Mouse (Mus musculus) midbrain, embryonic 11.5 days (tissue): ENCODE results near the gene Gm20425. TPM values are rescaled to one million over a fixed set of nuclear protein-coding genes. Genes with fewer than 3 reads are reported as not detected.

ENCODE experiments used
- ATAC-seq: fragments of 200-750 bp; cut with Nextera tagmentation; 2 replicates; pipeline ENCODE4 v1.8.0; 2017; ENCODE audit warnings: moderate TSS enrichment, moderate library complexity; ENCODE audit not compliant: low FRiP score
- DNase-seq: peaks from one replicate; pipeline ENCODE4 v3.0.0; 2015; ENCODE audit warnings: low spot score; ENCODE audit errors: missing footprints
- H3K27ac ChIP-seq: fragments of 300-500 bp; sonication (generic); 2 replicates; pipeline ENCODE4 v1.5.1; 2014; ENCODE audit warnings: low read depth, low read length
- H3K27me3 ChIP-seq: fragments of 300-500 bp; sonication (generic); 2 replicates; pipeline ENCODE4 v1.6.1; 2014; ENCODE audit warnings: mild to moderate bottlenecking, low read length, moderate library complexity, mixed read lengths; ENCODE audit not compliant: control insufficient read depth, insufficient read depth
- H3K36me3 ChIP-seq: fragments of 300-500 bp; sonication (generic); 2 replicates; pipeline ENCODE4 v1.6.1; 2014; ENCODE audit warnings: mild to moderate bottlenecking, low read length, moderate library complexity, mixed read lengths; ENCODE audit not compliant: control insufficient read depth, insufficient read depth
- H3K4me1 ChIP-seq: fragments of 300-500 bp; sonication (generic); 2 replicates; pipeline ENCODE4 v1.6.1; 2014; ENCODE audit warnings: low read length; ENCODE audit not compliant: control insufficient read depth, insufficient read depth
- H3K4me2 ChIP-seq: fragments of 300-500 bp; sonication (generic); 2 replicates; pipeline ENCODE4 v1.6.1; 2014; ENCODE audit warnings: mild to moderate bottlenecking, moderate library complexity
- H3K4me3 ChIP-seq: fragments of 300-500 bp; sonication (generic); 2 replicates; pipeline ENCODE4 v1.5.1; 2014; ENCODE audit warnings: low read depth, low read length
- H3K9ac ChIP-seq: fragments of 300-500 bp; sonication (generic); 2 replicates; pipeline ENCODE4 v1.6.1; 2014; ENCODE audit warnings: low read length
- H3K9me3 ChIP-seq: fragments of 300-500 bp; sonication (generic); 2 replicates; pipeline ENCODE4 v1.6.1; 2016; ENCODE audit warnings: low read length; ENCODE audit not compliant: control insufficient read depth
- WGBS: fragments of 180-500 bp; shearing (Covaris S2); extraction: QIAGEN DNeasy Blood & Tissue Kit; methylation state at CpG from one replicate; pipeline ENCODE4 v1.1.7; 2014; 5-methylcytosine and 5-hydroxymethylcytosine counted together
- polyA plus RNA-seq: library from polyadenylated mRNA; unstranded; fragments of >200 nt; fragmentation: Nextera tagmentation; extraction: Ambion mirVana; gene quantifications from 2 replicates; pipeline ENCODE4 v1.2.1, GENCODE M21; 2014

Gene Gm20425
- polyA plus RNA-seq, 1 experiment from 2014 or later: 4.6 TPM

DNA sequence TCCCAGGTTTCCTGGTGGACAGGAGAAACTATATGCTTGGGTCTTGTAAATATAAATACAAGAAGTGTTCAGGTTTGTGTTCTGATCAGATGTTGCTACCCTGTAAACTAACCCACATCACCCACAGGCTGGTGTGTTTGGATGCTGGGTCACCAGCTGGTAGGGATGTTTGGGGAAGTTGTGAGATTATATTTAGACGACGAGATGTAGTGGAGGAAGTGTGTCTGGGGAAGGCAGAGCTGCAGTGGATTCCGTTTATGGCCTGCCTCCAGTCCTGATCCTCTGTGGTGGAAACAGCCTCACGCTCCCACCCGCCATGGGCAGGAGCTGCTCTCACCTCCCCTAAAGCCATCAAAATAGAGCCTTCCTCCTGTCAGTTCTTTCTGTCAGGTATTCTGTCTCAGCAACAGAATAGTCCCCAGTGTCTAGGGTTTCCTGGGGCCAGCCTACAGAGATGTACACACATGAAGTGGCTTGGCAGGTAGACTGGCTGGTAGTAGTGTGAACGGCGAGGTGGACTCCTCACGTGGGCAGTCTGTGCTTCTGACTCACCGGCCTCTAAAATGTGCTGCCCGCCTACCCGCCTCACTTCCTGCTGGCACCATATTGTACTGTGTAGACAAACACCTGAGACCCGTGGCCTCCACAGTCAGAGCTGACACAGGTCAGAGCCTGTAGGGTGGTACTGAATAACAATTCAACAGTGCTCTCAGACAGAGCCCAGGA, 80.9 kb downstream of the Gm20425 start:
- no peak overlapping the region for H3K9ac ChIP-seq
- no peak overlapping the region for H3K4me3 ChIP-seq
- no peak overlapping the region for H3K4me2 ChIP-seq
- no peaks in the 10 kb centered on the region for H3K36me3 ChIP-seq
- no peaks in the 10 kb centered on the region for H3K9me3 ChIP-seq
- WGBS: 89% methylated on average over 12 of the region's 12 CpGs
- ATAC-seq (no peak), DNase-seq (no peak)
- no peaks in the 10 kb centered on the region for H3K27me3 ChIP-seq
- H3K4me1 ChIP-seq: peaks cover 27% of the 10 kb centered on the region
- no peak overlapping the region for H3K27ac ChIP-seq

- 63% methylated on average over 13 of the region's 13 CpGs for WGBS
- Histone ChIP-seq H3K9me3 (no peaks in the 10 kb centered on the region), H3K4me1 (peaks cover 25% of the 10 kb centered on the region), H3K4me3 (no peak overlapping the region), H3K4me2 (peak overlapping the region; percentile 19; the same call in 1 of the 2 replicates), H3K27ac (peak overlapping the region; percentile 37), H3K36me3 (no peaks in the 10 kb centered on the region), H3K9ac (0 out of 2 replicates have a peak overlapping the region, but pooled peaks have one; percentile 24), H3K27me3 (no peaks in the 10 kb centered on the region)
- ATAC-seq (no peak), DNase-seq (no peak)
Measured at GRCm38 (mm10) chr9:103147103-103147502, 83.0 kb downstream of the Gm20425 start.

- Histone ChIP-seq H3K4me1 (peaks cover 25% of the 10 kb centered on the region), H3K36me3 (no peaks in the 10 kb centered on the region), H3K4me2 (peak overlapping the region; percentile 19; the same call in 1 of the 2 replicates), H3K27ac (peak overlapping the region; percentile 61), H3K27me3 (no peaks in the 10 kb centered on the region), H3K9ac (0 out of 2 replicates have a peak overlapping the region, but pooled peaks have one; percentile 0), H3K9me3 (no peaks in the 10 kb centered on the region), H3K4me3 (no peak overlapping the region)
- WGBS: 28% methylated on average over 9 of the region's 9 CpGs
- no peak for DNase-seq
- peak; percentile 80 for ATAC-seq
Measured at GRCm38 (mm10) chr9:103146703-103147102, 83.4 kb downstream of the Gm20425 start.

GRCm38 (mm10) chr9:103146257-103146656, 83.8 kb downstream of the Gm20425 start:
- DNase-seq: no peak
- Histone ChIP-seq H3K4me3 (no peak overlapping the region), H3K9me3 (no peaks in the 10 kb centered on the region), H3K27ac (peak overlapping the region; percentile 61; the same call in 1 of the 2 replicates), H3K4me1 (peaks cover 25% of the 10 kb centered on the region), H3K9ac (no peak overlapping the region), H3K4me2 (no peak overlapping the region), H3K36me3 (no peaks in the 10 kb centered on the region), H3K27me3 (no peaks in the 10 kb centered on the region)
- ATAC-seq: no peak
- 85% methylated on average over 10 of the region's 10 CpGs for WGBS

GRCm38 (mm10) chr9:103145351-103145750, 84.8 kb downstream of the Gm20425 start:
- no peak overlapping the region for H3K4me3 ChIP-seq
- H3K4me2 ChIP-seq: no peak overlapping the region
- no peaks in the 10 kb centered on the region for H3K36me3 ChIP-seq
- no peak for ATAC-seq
- WGBS: 53% methylated on average over 5 of the region's 5 CpGs
- H3K27ac ChIP-seq: peak overlapping the region; percentile 12; the same call in 1 of the 2 replicates
- H3K4me1 ChIP-seq: peaks cover 25% of the 10 kb centered on the region
- H3K9ac ChIP-seq: no peak overlapping the region
- H3K27me3 ChIP-seq: no peaks in the 10 kb centered on the region
- no peak for DNase-seq
- H3K9me3 ChIP-seq: no peaks in the 10 kb centered on the region

- Histone ChIP-seq H3K4me3 (no peak overlapping the region), H3K36me3 (no peaks in the 10 kb centered on the region), H3K9ac (no peak overlapping the region), H3K4me1 (peaks cover 25% of the 10 kb centered on the region), H3K27me3 (no peaks in the 10 kb centered on the region), H3K27ac (no peak overlapping the region), H3K9me3 (no peaks in the 10 kb centered on the region), H3K4me2 (no peak overlapping the region)
- WGBS: 71% methylated on average over 4 of the region's 4 CpGs
- no peak for ATAC-seq
- no peak for DNase-seq
Measured at GRCm38 (mm10) chr9:103143881-103144280, 86.2 kb downstream of the Gm20425 start.

DNA sequence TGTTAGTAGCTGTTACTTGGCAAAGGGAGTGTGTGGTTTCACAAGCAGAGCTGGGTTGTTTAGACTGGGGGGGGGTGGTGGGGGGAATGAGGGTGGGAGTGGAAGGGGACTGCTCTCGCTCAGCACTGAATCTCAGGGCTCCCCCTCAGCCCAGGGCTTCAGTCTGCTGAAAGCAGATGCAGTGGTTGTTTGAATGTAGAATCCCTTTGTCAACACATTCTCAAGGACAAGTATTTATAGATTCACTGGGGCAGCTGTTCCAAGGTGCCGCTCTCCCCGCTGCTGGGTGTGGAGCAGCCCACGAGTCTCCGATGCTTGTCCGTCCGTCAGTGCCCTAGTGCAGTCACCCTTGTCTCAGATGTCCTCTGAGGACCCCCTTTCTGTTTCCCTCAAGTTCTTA, 88.8 kb downstream of the Gm20425 start:
- DNase-seq: no peak
- WGBS: 95% methylated on average over 7 of the region's 7 CpGs
- Histone ChIP-seq H3K4me1 (peaks cover 8% of the 10 kb centered on the region), H3K36me3 (no peaks in the 10 kb centered on the region), H3K9ac (no peak overlapping the region), H3K9me3 (no peaks in the 10 kb centered on the region), H3K4me2 (no peak overlapping the region), H3K4me3 (no peak overlapping the region), H3K27ac (no peak overlapping the region), H3K27me3 (no peaks in the 10 kb centered on the region)
- ATAC-seq: no peak

DNA sequence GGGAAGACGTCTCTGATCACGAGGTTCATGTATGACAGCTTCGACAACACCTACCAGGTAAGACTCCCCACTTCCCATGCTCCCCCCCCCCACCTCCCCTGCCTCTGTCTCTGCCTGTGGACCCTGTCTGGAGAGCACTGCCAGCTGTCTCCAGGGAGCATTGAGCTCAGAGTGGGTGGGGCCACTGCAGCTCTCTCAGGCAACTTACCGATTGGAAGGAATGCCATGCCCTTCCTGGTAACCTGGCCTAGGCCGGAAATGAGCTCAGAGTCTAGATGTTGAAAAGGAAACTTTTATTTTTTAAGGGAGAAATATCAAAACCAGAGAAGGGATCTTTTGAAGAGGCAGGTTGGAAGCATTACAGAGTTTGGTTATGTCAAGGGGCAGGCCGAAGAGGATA, 89.7 kb downstream of the Gm20425 start:
- H3K9ac ChIP-seq: no peak overlapping the region
- 0 out of 2 replicates have a peak, but pooled peaks cover 3% of the 10 kb centered on the region for H3K4me1 ChIP-seq
- H3K9me3 ChIP-seq: no peaks in the 10 kb centered on the region

More for the DNA sequence above, 89.7 kb downstream of the Gm20425 start:
- Histone ChIP-seq H3K27ac (no peak overlapping the region), H3K4me3 (no peak overlapping the region), H3K4me2 (no peak overlapping the region), H3K27me3 (no peaks in the 10 kb centered on the region), H3K36me3 (no peaks in the 10 kb centered on the region)
- no peak for DNase-seq
- ATAC-seq: no peak
- 88% methylated on average over 6 of the region's 6 CpGs for WGBS
